Comparison of ENCODE assay signal across 12 mouse cellular contexts in genomic region chr8:44817532-44818157, GRCm38 (mm10).
DNase-seq lines count a peak whose midpoint lies in the region; ATAC-seq and TF ChIP-seq lines count a peak whose summit lies in the region.
"Had no signal": no experiment of that assay in that cellular context is flagged by ENCODE, and none has a peak within 500 bp of the region (broad histone marks: within the 10 kb centered on the region; RNA-seq: fewer than 3 reads in every experiment).

No protein-coding gene starts in this region.

- no peak for TF ChIP-seq POLR2A in lung, adult 2 months (IDR thresholded peaks at IDR 0.05; ENCODE audit: borderline replicate concordance, extremely low read depth, low read depth, low read length)

- no peak overlapping the region for H3K4me3 ChIP-seq in forebrain, postnatal 0 days (ENCODE audit: low read depth, low read length)
- H3K4me3 ChIP-seq in forebrain, embryonic 10.5 days = no peak overlapping the region
- H3K4me3 ChIP-seq in lung, embryonic 15.5 days = no peak overlapping the region
- H3K4me3 ChIP-seq in lung, adult 2 months (replicated peaks; ENCODE audit: extremely low read depth, low read depth, low read length) = no peak overlapping the region
- H3K4me3 ChIP-seq in embryonic facial prominence, embryonic 14.5 days (ENCODE audit: low read depth, low read length) = no peak overlapping the region
- H3K4me3 ChIP-seq in stomach, embryonic 14.5 days (ENCODE audit: low read depth, low read length) = no peak overlapping the region
- H3K4me3 ChIP-seq: layer of hippocampus, adult 2 months; megakaryocyte, embryonic 14.5 days; neural tube, embryonic 13.5 days had no signal

- H3K9ac ChIP-seq in forebrain, postnatal 0 days = no peak overlapping the region
- no peak overlapping the region for H3K9ac ChIP-seq in lung, embryonic 15.5 days
- H3K9ac ChIP-seq in embryonic facial prominence, embryonic 14.5 days (ENCODE audit: low read depth, low read length) = no peak overlapping the region
- no peak overlapping the region for H3K9ac ChIP-seq in stomach, embryonic 14.5 days (replicated peaks; ENCODE audit: low read depth, low read length)
- H3K9ac ChIP-seq: neural tube, embryonic 13.5 days had no signal

- peak; percentile 48; the same call in 1 of the 2 replicates for ATAC-seq in forebrain, postnatal 0 days
- peak; percentile 23; the same call in 1 of the 2 replicates for ATAC-seq in lung, embryonic 15.5 days (ENCODE audit: borderline replicate concordance, extremely low read depth, low FRiP score, low TSS enrichment)
- peak; percentile 76 for ATAC-seq in embryonic facial prominence, embryonic 14.5 days (ENCODE audit: low read depth)
- peak; percentile 63; the same call in 1 of the 2 replicates for ATAC-seq in stomach, embryonic 14.5 days (ENCODE audit: insufficient number of reproducible peaks, insufficient read depth, low FRiP score, low read depth)

- no peaks in the 10 kb centered on the region for H3K27me3 ChIP-seq in forebrain, postnatal 0 days (ENCODE audit: insufficient read depth, low read length)
- H3K27me3 ChIP-seq in forebrain, embryonic 10.5 days (ENCODE audit: poor library complexity, severe bottlenecking) = no peaks in the 10 kb centered on the region
- H3K27me3 ChIP-seq in lung, embryonic 15.5 days = no peaks in the 10 kb centered on the region
- H3K27me3 ChIP-seq in embryonic facial prominence, embryonic 14.5 days (replicated peaks; ENCODE audit: control insufficient read depth, insufficient read depth, low read length) = no peaks in the 10 kb centered on the region
- H3K27me3 ChIP-seq in stomach, embryonic 14.5 days (ENCODE audit: control insufficient read depth, insufficient read depth, low read length) = no peaks in the 10 kb centered on the region
- H3K27me3 ChIP-seq: megakaryocyte, embryonic 14.5 days; neural tube, embryonic 13.5 days had no signal

- H3K36me3 ChIP-seq in forebrain, postnatal 0 days (ENCODE audit: insufficient read depth) = no peaks in the 10 kb centered on the region
- no peaks in the 10 kb centered on the region for H3K36me3 ChIP-seq in forebrain, embryonic 10.5 days (replicated peaks)
- H3K36me3 ChIP-seq in lung, embryonic 15.5 days = no peaks in the 10 kb centered on the region
- no peaks in the 10 kb centered on the region for H3K36me3 ChIP-seq in embryonic facial prominence, embryonic 14.5 days (ENCODE audit: control insufficient read depth, insufficient read depth, low read length)
- H3K36me3 ChIP-seq in stomach, embryonic 14.5 days (ENCODE audit: control insufficient read depth, insufficient read depth, low read length) = no peaks in the 10 kb centered on the region
- H3K36me3 ChIP-seq: neural tube, embryonic 13.5 days had no signal

- TF ChIP-seq CTCF in forebrain, postnatal 0 days (IDR thresholded peaks at IDR 0.05; ENCODE audit: low read depth) = no peak
- TF ChIP-seq CTCF in lung, adult 2 months (IDR thresholded peaks at IDR 0.05; ENCODE audit: insufficient read depth, low read length) = no peak

- 78% methylated on average over 13 of the region's 13 CpGs for WGBS in forebrain, postnatal 0 days
- WGBS in forebrain, embryonic 10.5 days = 92% methylated on average over 13 of the region's 13 CpGs
- WGBS in lung, embryonic 15.5 days = 62% methylated on average over 13 of the region's 13 CpGs
- WGBS in lung, adult 2 months = 62% methylated on average over 13 of the region's 13 CpGs
- 47% methylated on average over 13 of the region's 13 CpGs for WGBS in embryonic facial prominence, embryonic 14.5 days
- WGBS in stomach, embryonic 14.5 days = 43% methylated on average over 13 of the region's 13 CpGs

- DNase-seq in forebrain, postnatal 0 days = peak; percentile 27
- DNase-seq in forebrain, embryonic 10.5 days (ENCODE audit: extremely low spot score, low spot score) = no peak
- no peak for DNase-seq in lung, adult 2 months
- peak; percentile 91 for DNase-seq in embryonic facial prominence, embryonic 14.5 days (ENCODE audit: low spot score)
- DNase-seq in MN1 (ENCODE audit: low spot score) = no peak
- no peak for DNase-seq in natural killer cell, adult 2 months (ENCODE audit: low spot score in 2 of 2)
- DNase-seq: right cerebral cortex, postnatal 14 days had no signal

- H3K4me2 ChIP-seq in forebrain, postnatal 0 days (ENCODE audit: low read depth) = no peak overlapping the region
- no peak overlapping the region for H3K4me2 ChIP-seq in lung, embryonic 15.5 days
- H3K4me2 ChIP-seq in embryonic facial prominence, embryonic 14.5 days (ENCODE audit: low read depth, low read length) = peak overlapping the region; percentile 26
- H3K4me2 ChIP-seq in stomach, embryonic 14.5 days (replicated peaks; ENCODE audit: low read depth, low read length) = no peak overlapping the region
- H3K4me2 ChIP-seq: neural tube, embryonic 13.5 days had no signal

- no peak overlapping the region for H3K27ac ChIP-seq in forebrain, postnatal 0 days (ENCODE audit: low read depth, low read length)
- H3K27ac ChIP-seq in forebrain, embryonic 10.5 days = no peak overlapping the region
- no peak overlapping the region for H3K27ac ChIP-seq in lung, embryonic 15.5 days
- no peak overlapping the region for H3K27ac ChIP-seq in embryonic facial prominence, embryonic 14.5 days (replicated peaks; ENCODE audit: low read depth, low read length)
- H3K27ac ChIP-seq in stomach, embryonic 14.5 days (ENCODE audit: low read length) = peak overlapping the region; percentile 15; the same call in 1 of the 2 replicates
- H3K27ac ChIP-seq: layer of hippocampus, adult 2 months; neural tube, embryonic 13.5 days had no signal

- no peaks in the 10 kb centered on the region for H3K9me3 ChIP-seq in forebrain, postnatal 0 days (ENCODE audit: low read length)
- H3K9me3 ChIP-seq in forebrain, embryonic 10.5 days = peaks cover 3% of the 10 kb centered on the region; the same call in 1 of the 2 replicates
- no peaks in the 10 kb centered on the region for H3K9me3 ChIP-seq in lung, embryonic 15.5 days
- H3K9me3 ChIP-seq in embryonic facial prominence, embryonic 14.5 days (ENCODE audit: control insufficient read depth, low read length) = 0 out of 2 replicates have a peak, but pooled peaks cover 2% of the 10 kb centered on the region
- H3K9me3 ChIP-seq in stomach, embryonic 14.5 days (ENCODE audit: control insufficient read depth, low read depth, low read length) = no peaks in the 10 kb centered on the region
- H3K9me3 ChIP-seq: neural tube, embryonic 13.5 days had no signal

- no peaks in the 10 kb centered on the region for H3K4me1 ChIP-seq in forebrain, postnatal 0 days (ENCODE audit: insufficient read depth)
- H3K4me1 ChIP-seq in forebrain, embryonic 10.5 days = no peaks in the 10 kb centered on the region
- no peaks in the 10 kb centered on the region for H3K4me1 ChIP-seq in lung, embryonic 15.5 days
- H3K4me1 ChIP-seq in lung, adult 2 months (ENCODE audit: control insufficient read depth, insufficient read depth, low read length) = no peaks in the 10 kb centered on the region
- no peaks in the 10 kb centered on the region; the same call in none of the 2 replicates for H3K4me1 ChIP-seq in embryonic facial prominence, embryonic 14.5 days (ENCODE audit: control insufficient read depth, insufficient read depth, low read length)
- no peaks in the 10 kb centered on the region for H3K4me1 ChIP-seq in stomach, embryonic 14.5 days (ENCODE audit: control insufficient read depth, insufficient read depth, low read length)
- H3K4me1 ChIP-seq: megakaryocyte, embryonic 14.5 days; neural tube, embryonic 13.5 days had no signal

Comparison
In these comparisons a context has a peak if more than half of its experiments do, and no peak if none do; other contexts are left out.
1. DNase-seq: peak in forebrain, postnatal 0 days (single experiment) and embryonic facial prominence, embryonic 14.5 days (single experiment); none in forebrain, embryonic 10.5 days (single experiment), lung, adult 2 months (single experiment), MN1 (single experiment) and natural killer cell, adult 2 months (0 of 2).
2. ATAC-seq: peak in every context shown above with its lines; median percentile 76 in embryonic facial prominence, embryonic 14.5 days; 63 in stomach, embryonic 14.5 days; 48 in forebrain, postnatal 0 days; 23 in lung, embryonic 15.5 days.